Mouse (Mus musculus) liver, adult 2 months (tissue): ENCODE results near the gene Sv2a.

Experiments used
- CTCF ChIP-seq: fragments of 200-500 bp; IDR thresholded peaks from 2 replicates; pipeline ENCODE4 v1.5.1; 2011; ENCODE audit warnings: low read depth, low read length, control low read depth
- POLR2A ChIP-seq: fragments of 200-500 bp; IDR thresholded peaks from 2 replicates; pipeline ENCODE4 v1.6.1; 2011; ENCODE audit warnings: low read length, control low read depth; ENCODE audit not compliant: insufficient read depth; ENCODE audit errors: extremely low read depth

DNA sequence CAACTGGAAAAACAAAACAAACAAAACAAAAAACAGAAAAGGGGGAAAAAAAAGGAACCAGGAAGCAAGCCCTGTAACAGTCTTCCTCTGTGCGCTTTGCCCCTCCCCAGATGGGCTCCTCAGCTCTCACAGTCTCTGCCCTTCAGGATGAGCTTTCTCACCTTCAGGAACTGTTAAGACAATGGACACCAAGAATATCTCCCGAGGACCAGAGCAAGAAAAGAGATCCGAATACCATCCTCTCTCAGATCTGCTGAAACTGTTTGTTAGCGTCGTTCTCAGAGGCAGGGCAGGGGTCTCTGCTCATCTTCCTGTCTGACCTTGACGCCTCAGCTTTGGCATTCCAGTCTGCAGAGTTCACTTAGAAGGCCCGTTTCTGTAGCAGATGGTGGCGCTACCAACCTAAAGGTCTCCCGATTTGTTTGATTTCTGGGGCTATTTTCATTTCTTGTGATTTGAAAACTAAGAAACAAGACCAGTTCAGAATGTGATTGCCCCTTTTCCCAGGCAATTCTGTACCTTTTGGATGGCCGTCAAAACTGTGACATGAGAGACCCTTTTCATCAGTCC is 9.9 kb upstream of the Sv2a start:
- TF ChIP-seq CTCF (no peak), POLR2A (no peak)
